Mouse (Mus musculus) limb, embryonic 10.5 days (tissue): ENCODE measurements around the gene Rnf5. TPM values are rescaled to one million over a fixed set of nuclear protein-coding genes. Genes with fewer than 3 reads are reported as not detected.

Source experiments
- DNase-seq: peaks from one replicate; pipeline ENCODE4 v3.0.0-alpha.2; 2017; ENCODE audit warnings: low spot score
- H3K27ac ChIP-seq: fragments of 300-500 bp; sonication (generic); 2 replicates; pipeline ENCODE4 v1.5.1; 2016; ENCODE audit warnings: mild to moderate bottlenecking
- H3K27me3 ChIP-seq: fragments of 300-500 bp; sonication (generic); 2 replicates; pipeline ENCODE4 v1.6.1; 2016; ENCODE audit warnings: low read depth, mild to moderate bottlenecking; ENCODE audit not compliant: poor library complexity, severe bottlenecking
- H3K36me3 ChIP-seq: fragments of 300-500 bp; sonication (generic); 2 replicates; pipeline ENCODE4 v1.6.1; 2016; ENCODE audit warnings: mild to moderate bottlenecking, moderate library complexity
- H3K4me1 ChIP-seq: fragments of 300-500 bp; sonication (generic); 2 replicates; pipeline ENCODE4 v1.6.1; 2016
- H3K4me3 ChIP-seq: fragments of 300-500 bp; sonication (generic); 2 replicates; pipeline ENCODE4 v1.5.1; 2016; ENCODE audit warnings: mild to moderate bottlenecking, moderate library complexity
- H3K9me3 ChIP-seq: fragments of 300-500 bp; sonication (generic); replicated peaks from 2 replicates; pipeline ENCODE4 v1.6.1; 2016; ENCODE audit warnings: mild to moderate bottlenecking
- WGBS: fragments of 180-500 bp; shearing (Covaris S2); methylation state at CpG from one replicate; pipeline ENCODE4 v1.1.7; 2016; 5-methylcytosine and 5-hydroxymethylcytosine counted together
- polyA plus RNA-seq: library from polyadenylated mRNA; unstranded; fragments of >200 nt; fragmentation: Nextera tagmentation; extraction: Ambion mirVana; gene quantifications from 2 replicates; pipeline ENCODE4 v1.2.1, GENCODE M21; 2016

Rnf5 gene
- polyA plus RNA-seq, 1 experiment from 2014 or later, result 162 TPM

DNA sequence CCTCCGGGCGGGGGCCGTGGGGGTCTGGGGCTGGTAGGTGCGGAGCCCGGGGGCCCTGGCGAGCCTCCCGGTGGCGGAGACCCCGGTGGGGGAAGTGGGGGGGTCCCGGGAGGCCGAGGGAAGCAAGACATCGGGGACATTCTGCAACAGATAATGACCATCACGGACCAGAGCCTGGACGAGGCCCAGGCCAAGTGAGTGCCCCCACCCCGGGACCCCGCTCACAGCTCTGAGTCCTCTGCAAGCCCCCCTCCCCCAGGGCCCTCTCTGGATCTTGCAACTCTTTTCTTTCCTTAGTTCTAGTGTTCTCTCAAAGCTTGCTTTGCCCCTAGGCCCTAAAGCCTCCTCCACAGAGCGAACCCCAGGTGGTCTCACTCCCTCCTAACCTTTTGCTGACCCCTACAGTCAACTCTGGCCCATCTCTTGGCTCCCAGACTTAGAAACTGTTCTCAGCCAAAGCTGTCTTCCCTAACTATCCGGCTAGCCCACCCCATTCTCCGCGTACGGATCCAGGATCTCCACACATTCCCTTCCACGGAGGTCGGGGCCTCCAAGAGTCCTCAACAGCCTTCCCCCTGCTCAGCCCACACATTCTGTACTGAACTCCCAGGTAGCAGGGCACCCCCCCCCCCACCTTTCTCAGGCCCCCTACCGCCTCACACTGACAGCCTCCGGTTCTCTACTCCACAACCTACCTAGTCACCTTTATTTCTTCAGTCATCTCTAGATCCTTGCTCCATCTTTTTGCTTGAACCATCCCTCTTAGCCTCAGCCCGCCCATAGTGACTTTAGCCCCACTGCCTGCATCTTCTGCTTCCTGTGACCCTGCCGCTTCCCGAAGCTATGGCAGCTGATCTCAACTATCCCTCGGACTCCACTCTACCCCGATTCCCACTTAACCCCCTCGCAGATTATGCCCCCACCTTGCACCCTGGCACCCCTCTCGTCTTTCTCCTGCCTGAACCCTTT lies 10.6 kb downstream of the Rnf5 start:
- H3K4me3 ChIP-seq, result peak overlapping the region; percentile 95
- H3K4me1 ChIP-seq, result peaks cover 85% of the 10 kb centered on the region
- peaks cover 29% of the 10 kb centered on the region for H3K36me3 ChIP-seq
- peak overlapping the region; percentile 100 for H3K27ac ChIP-seq
- H3K27me3 ChIP-seq, result no peaks in the 10 kb centered on the region
- WGBS, result 2% methylated on average over 32 of the region's 32 CpGs
- H3K9me3 ChIP-seq, result no peaks in the 10 kb centered on the region
- DNase-seq, result peak; percentile 60

DNA sequence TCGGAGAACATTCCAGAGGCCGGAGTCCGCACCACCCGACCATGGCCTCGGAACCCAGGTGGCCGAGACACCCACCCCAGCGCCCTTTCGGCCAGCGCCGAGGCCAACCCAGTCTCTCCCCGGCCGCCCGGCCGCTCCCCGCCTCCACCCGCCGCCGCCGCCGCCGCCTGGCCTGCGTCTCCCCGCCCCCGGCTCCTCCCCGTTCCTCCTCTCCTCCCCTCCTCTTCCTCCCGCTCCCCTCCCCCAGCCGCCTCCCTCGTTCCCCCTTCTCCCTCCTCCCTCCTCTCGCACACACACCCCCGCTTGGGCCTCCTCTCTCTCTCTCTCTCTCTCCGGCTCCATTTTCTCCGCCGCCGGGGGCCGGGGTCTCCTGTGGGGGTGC lies 11.5 kb downstream of the Rnf5 start:
- WGBS, result under 1% methylated on average over 35 of the region's 35 CpGs
- H3K27ac ChIP-seq, result peak overlapping the region; percentile 100
- H3K4me1 ChIP-seq, result peaks cover 87% of the 10 kb centered on the region
- peaks cover 29% of the 10 kb centered on the region for H3K36me3 ChIP-seq
- H3K4me3 ChIP-seq, result peak overlapping the region; percentile 95
- H3K27me3 ChIP-seq, result no peaks in the 10 kb centered on the region
- H3K9me3 ChIP-seq, result no peaks in the 10 kb centered on the region
- peak; percentile 95 for DNase-seq

DNA sequence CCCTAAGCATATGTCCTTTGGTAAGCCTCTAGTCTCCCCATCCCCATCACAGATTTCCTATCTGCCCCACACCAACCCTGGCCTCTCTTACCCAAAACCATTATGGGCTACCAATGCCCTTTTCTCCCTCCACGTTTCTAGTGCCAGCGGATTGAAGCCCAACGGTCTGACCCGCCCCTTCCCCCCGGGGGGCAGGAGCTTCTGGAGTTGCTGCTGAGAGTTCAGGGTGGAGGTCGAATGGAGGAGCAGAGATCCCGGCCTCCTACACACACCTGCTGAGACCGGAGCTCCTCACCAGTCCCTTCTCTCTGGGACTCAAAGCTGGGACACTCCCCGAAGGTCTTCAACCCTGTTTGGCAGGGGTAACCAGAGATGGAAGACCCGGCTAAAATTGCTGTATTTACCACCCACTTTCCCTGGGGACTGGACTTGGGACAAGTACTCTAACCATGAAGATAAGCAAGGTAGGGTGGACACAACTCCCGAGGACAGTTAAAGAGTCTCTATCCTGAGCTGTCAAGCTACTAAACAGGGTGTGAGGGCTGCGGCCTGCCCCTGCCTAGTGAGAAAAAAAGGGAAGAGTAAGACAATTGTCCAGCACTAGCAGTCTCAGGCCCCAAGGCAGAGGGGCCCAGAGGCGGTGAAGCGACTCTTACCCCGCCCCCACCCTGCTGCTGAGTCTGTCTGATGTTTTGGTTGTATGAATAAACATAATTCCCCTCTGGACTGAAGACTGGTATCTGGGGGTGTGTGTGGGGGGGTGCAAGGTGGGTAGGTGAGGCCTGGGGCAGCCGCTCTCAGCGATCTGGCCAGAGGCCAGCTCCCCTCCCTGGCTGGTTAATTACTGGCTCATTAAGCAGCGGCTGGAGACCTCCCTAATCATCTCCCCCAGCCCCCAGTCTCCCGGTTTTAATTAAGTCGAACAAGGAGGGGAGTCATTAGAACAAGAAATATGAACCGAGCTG lies 12.2 kb downstream of the Rnf5 start, which contains the start of gene Pbx2:
Gene Pbx2 (plus strand): TSS at position 238 of the 965 bp plus-strand sequence.
- 4% methylated on average over 21 of the region's 21 CpGs for WGBS
- H3K36me3 ChIP-seq, result peaks cover 25% of the 10 kb centered on the region
- DNase-seq, result no peak

GRCm38 (mm10) chr17:34590154-34590987 lies 13.1 kb downstream of the Rnf5 start:
- peaks cover 15% of the 10 kb centered on the region for H3K36me3 ChIP-seq
- H3K4me1 ChIP-seq, result peaks cover 93% of the 10 kb centered on the region
- WGBS, result 72% methylated on average over 15 of the region's 15 CpGs
- H3K4me3 ChIP-seq, result peak overlapping the region; percentile 95
- peak overlapping the region; percentile 100 for H3K27ac ChIP-seq
- H3K9me3 ChIP-seq, result no peaks in the 10 kb centered on the region
- no peak for DNase-seq
- H3K27me3 ChIP-seq, result no peaks in the 10 kb centered on the region

More for the DNA sequence above, 12.2 kb downstream of the Rnf5 start, which contains the start of gene Pbx2:
- H3K4me1 ChIP-seq, result peaks cover 93% of the 10 kb centered on the region
- peak within 1 kb of the TSS; percentile 95 for H3K4me3 ChIP-seq
- no peaks in the 10 kb centered on the region for H3K27me3 ChIP-seq
- peak within 1 kb of the TSS; percentile 100 for H3K27ac ChIP-seq
- H3K9me3 ChIP-seq, result no peaks in the 10 kb centered on the region

DNA sequence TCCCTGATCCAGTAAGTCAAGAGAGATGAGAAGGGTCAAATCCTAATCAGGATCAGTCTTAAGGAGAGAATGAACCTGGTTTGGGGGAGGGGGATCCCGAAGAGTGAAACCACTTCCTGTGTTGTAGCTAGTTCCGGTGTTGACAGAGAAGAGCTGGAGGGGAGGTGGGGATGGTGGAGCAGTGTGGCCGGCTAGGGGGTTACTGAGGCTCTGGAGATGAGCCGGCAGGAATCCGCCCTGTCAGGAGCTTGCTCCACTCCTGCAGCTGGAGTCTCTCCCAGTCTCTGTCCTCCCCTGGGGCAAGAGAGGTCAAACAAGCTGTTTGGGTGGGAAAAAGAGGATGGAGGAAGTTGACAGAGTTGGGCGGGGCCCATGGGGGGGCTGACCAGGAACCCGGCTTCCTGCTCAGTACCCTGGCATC lies 13.8 kb downstream of the Rnf5 start, which contains the start of gene Gpsm3:
Gene Gpsm3 (plus strand): TSS at position 126 of the 421 bp plus-strand sequence.
- Histone ChIP-seq H3K27me3 (no peaks in the 10 kb centered on the region), H3K27ac (peak within 1 kb of the TSS; percentile 100), H3K4me1 (peaks cover 90% of the 10 kb centered on the region), H3K36me3 (peaks cover 9% of the 10 kb centered on the region), H3K9me3 (no peaks in the 10 kb centered on the region), H3K4me3 (peak within 1 kb of the TSS; percentile 95)
- no peak for DNase-seq
- 13% methylated on average over 7 of the region's 7 CpGs for WGBS

DNA sequence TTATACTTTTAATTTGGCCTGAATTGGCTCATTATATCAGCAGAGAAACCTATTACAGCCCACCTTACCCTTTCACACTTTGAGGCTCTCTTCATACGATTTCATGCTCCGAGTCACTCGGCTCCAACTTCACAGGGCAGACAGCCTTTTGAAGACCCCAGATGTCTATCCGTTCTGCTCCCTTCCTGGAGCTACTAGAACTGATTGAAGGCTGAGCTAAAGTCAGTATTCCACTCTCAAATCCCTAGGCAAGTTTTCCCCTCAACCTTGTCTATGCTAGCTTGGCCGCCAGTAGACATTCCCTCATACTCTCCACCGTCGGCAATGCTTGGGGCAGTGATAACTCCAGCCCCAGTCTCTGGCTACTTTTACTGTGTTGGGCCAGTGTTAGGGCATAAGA lies 14.3 kb downstream of the Rnf5 start:
- Histone ChIP-seq H3K9me3 (no peaks in the 10 kb centered on the region), H3K4me1 (peaks cover 88% of the 10 kb centered on the region), H3K27ac (peak overlapping the region; percentile 100), H3K4me3 (peak overlapping the region; percentile 95), H3K27me3 (no peaks in the 10 kb centered on the region), H3K36me3 (peaks cover 4% of the 10 kb centered on the region)
- WGBS, result 53% methylated on average over 7 of the region's 7 CpGs
- DNase-seq, result no peak

- Histone ChIP-seq H3K4me3 (peak overlapping the region; percentile 95), H3K27ac (peak overlapping the region; percentile 100), H3K9me3 (no peaks in the 10 kb centered on the region), H3K27me3 (no peaks in the 10 kb centered on the region), H3K4me1 (peaks cover 84% of the 10 kb centered on the region), H3K36me3 (no peaks in the 10 kb centered on the region)
- no peak for DNase-seq
- WGBS, result 69% methylated on average over 3 of the region's 3 CpGs
Observed at GRCm38 (mm10) chr17:34588767-34589166, 14.7 kb downstream of the Rnf5 start.

- Histone ChIP-seq H3K27ac (peak overlapping the region; percentile 100), H3K4me1 (peaks cover 80% of the 10 kb centered on the region), H3K9me3 (no peaks in the 10 kb centered on the region), H3K36me3 (no peaks in the 10 kb centered on the region), H3K27me3 (no peaks in the 10 kb centered on the region), H3K4me3 (peak overlapping the region; percentile 95)
- 4% methylated on average over 19 of the region's 19 CpGs for WGBS
- DNase-seq, result no peak
Observed at GRCm38 (mm10) chr17:34587814-34588213, 15.7 kb downstream of the Rnf5 start.

- no peaks in the 10 kb centered on the region for H3K36me3 ChIP-seq
- H3K4me1 ChIP-seq, result peaks cover 79% of the 10 kb centered on the region
- peak; percentile 97 for DNase-seq
- no peaks in the 10 kb centered on the region for H3K9me3 ChIP-seq
- peak overlapping the region; percentile 100 for H3K27ac ChIP-seq
- no peaks in the 10 kb centered on the region for H3K27me3 ChIP-seq
- under 1% methylated on average over 50 of the region's 50 CpGs for WGBS
- peak overlapping the region; percentile 95 for H3K4me3 ChIP-seq
Observed at GRCm38 (mm10) chr17:34587423-34587811, 16.1 kb downstream of the Rnf5 start.

DNA sequence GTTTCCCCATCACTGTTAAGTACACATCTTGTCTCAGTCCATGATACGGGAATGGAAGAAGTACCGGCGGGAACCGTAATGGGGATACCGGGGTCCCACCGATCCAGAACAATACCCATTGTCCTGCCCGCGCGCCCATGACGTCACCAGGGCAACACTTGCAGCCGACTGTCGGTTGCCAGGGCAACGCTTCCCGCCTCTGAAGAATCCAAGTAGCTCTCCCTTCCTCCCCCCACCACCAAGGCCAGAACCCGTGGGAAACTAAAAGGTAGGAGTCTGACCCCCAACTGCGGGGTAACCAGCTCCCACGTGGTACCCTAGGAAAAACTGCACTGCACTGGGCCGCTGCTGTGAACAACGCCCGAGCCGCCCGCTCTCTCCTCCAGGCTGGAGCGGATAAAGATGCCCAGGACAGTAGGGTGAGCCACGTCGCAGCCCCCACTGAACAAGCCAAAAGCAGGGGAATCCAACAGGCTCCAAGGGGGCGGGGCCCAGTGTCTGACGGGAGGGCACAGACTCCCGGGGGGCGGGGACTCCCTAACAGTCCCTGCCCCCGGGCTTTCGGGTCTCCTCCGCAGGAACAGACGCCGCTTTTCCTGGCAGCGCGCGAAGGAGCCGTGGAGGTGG lies 16.6 kb downstream of the Rnf5 start:
- H3K36me3 ChIP-seq, result no peaks in the 10 kb centered on the region
- H3K9me3 ChIP-seq, result no peaks in the 10 kb centered on the region
- whole genome bisulfite sequencing, result under 1% methylated on average over 38 of the region's 38 CpGs
- H3K4me3 ChIP-seq, result peak overlapping the region; percentile 95
- peak; percentile 93 for DNase-seq
- H3K27ac ChIP-seq, result peak overlapping the region; percentile 100
- no peaks in the 10 kb centered on the region for H3K27me3 ChIP-seq
- peaks cover 75% of the 10 kb centered on the region for H3K4me1 ChIP-seq

- H3K36me3 ChIP-seq, result no peaks in the 10 kb centered on the region
- no peaks in the 10 kb centered on the region for H3K27me3 ChIP-seq
- peak; percentile 66 for DNase-seq
- peak overlapping the region; percentile 95 for H3K4me3 ChIP-seq
- H3K9me3 ChIP-seq, result no peaks in the 10 kb centered on the region
- 24% methylated on average over 32 of the region's 32 CpGs for WGBS
- H3K4me1 ChIP-seq, result peaks cover 67% of the 10 kb centered on the region
- peak overlapping the region; percentile 100 for H3K27ac ChIP-seq
Observed at GRCm38 (mm10) chr17:34585877-34586771, 17.4 kb downstream of the Rnf5 start.
